Mouse (Mus musculus) cortical plate, adult 2 months (tissue): Measurements from ENCODE around the gene Methig1. TPM values are rescaled to one million over a fixed set of nuclear protein-coding genes. Genes with fewer than 3 reads are reported as not detected.

Experiments used
- H3K27ac ChIP-seq: fragments of 200-500 bp; 2 replicates; pipeline ENCODE4 v1.5.1; 2012; ENCODE audit warnings: low read length, control low read depth, inconsistent platforms; ENCODE audit not compliant: insufficient read depth
- H3K4me1 ChIP-seq: fragments of 200-500 bp; 2 replicates; pipeline ENCODE4 v1.6.1; 2011; ENCODE audit warnings: low read length; ENCODE audit not compliant: control insufficient read depth, insufficient read depth
- H3K4me3 ChIP-seq: fragments of 200-500 bp; 2 replicates; pipeline ENCODE4 v1.5.1; 2011; ENCODE audit warnings: mild to moderate bottlenecking, low read length, control low read depth; ENCODE audit not compliant: insufficient read depth
- CTCF ChIP-seq: fragments of 200-500 bp; IDR thresholded peaks from 2 replicates; pipeline ENCODE4 v1.5.1; 2011; ENCODE audit warnings: mild to moderate bottlenecking, control low read depth, low read length; ENCODE audit not compliant: insufficient read depth; ENCODE audit errors: extremely low read depth
- POLR2A ChIP-seq: fragments of 200-500 bp; IDR thresholded peaks from 2 replicates; pipeline ENCODE4 v1.6.1; 2011; ENCODE audit warnings: mild to moderate bottlenecking, low read length, control low read depth; ENCODE audit not compliant: insufficient read depth; ENCODE audit errors: extremely low read depth
- polyA plus RNA-seq: library from polyadenylated mRNA; depleted of rRNA; stranded (reverse); fragments of >200 nt; gene quantifications from 2 replicates; pipeline ENCODE4 v1.2.3, GENCODE M21; 2012; rRNA removed

Gene Methig1
- polyA plus RNA-seq, 1 experiment, result not detected

DNA sequence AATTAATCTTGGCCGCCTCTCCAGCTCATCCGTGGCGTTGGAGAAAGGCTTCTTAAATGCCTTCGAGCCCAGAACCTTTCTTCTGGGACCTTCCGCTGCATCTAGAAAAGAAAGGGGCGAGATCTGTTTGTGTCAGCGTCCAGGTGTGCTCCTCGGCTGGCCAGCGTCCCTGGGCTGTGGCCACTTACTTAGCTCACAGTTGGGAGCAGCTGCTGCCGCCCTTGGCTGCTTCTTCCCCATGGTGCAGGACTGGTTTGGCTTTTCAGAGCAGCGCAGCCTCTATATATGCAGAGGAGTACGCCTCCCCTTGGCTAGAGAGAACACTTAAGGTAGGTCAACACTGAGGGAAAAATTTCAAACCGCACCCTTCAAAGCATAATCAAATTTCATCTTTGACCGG, 71.0 kb downstream of the Methig1 start:
- no peak for TF ChIP-seq CTCF
- no peak for TF ChIP-seq POLR2A
- Histone ChIP-seq H3K4me3 (no peak overlapping the region), H3K27ac (no peak overlapping the region), H3K4me1 (peaks cover 10% of the 10 kb centered on the region)

DNA sequence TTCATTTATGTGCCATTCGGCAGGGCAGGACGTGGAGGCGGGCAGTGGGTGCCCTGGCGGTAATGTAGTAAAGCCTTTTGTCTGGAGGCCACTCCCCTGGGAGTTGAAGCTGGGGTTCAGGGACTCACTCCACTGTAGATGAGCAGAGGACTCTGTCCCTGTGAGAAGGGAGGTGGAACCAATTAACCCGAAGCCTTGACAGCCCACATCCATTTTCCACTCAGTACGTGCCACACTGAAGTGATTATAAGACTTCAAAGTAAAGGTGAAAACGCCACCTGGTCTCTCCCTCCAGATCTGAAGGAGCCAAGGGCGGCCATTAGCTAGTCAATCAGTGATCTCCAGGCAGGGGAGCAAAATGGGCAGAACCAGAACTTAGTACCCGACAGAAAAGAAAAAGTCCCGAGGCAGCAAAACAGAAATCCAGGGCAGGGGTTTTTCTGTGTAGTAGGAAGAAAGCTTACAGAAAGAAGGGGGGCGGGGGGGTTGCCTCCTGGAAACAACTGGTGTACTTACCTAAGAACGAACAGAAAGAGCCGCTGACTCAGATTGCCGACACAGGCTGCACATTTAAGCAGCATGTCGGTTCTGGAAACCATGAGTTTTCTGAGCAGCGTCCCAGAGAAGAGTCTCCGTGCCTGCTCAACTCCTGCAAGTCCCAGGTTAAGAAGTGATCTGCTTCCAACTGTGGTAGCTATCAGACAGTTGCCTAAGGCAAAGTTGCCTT, 71.6 kb downstream of the Methig1 start, which contains the start of gene Slc11a2:
Gene Slc11a2 (minus strand): TSS at position 677 of the 727 bp plus-strand sequence.
- Histone ChIP-seq H3K4me1 (peaks cover 10% of the 10 kb centered on the region), H3K27ac (no peak within 1 kb of the TSS), H3K4me3 (no peak within 1 kb of the TSS)
- TF ChIP-seq POLR2A, result no peak
- no peak for TF ChIP-seq CTCF

DNA sequence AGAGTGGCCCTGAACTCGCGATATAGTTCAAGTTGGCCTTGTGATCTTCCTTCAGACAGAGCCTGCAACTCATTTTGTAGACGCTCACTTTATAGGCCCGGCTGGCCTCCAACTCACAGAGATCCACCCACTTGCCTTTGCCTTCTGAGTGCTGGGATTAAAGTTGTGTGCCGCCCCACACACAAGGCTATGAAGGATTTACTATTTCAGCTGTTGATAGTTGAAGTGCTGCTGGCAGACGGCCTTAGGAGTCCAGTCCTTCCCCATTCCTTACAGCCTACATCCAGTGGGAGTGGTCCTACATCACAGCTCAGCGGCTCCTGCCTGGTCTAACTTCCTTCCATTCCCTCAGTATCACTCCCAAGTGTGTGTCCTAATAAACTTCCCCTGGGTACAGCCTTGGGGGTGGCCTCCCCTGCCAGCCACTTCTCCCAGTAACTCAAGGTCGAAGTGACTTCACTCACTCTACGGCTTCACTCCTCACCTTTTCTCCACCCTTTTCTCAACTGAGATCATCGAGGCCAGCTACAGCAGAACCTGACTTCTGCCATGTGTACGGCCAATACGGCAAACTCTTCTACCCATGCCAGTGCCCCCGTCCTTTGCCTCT, 75.5 kb downstream of the Methig1 start:
- H3K4me3 ChIP-seq, result no peak overlapping the region
- no peak for TF ChIP-seq POLR2A
- TF ChIP-seq CTCF, result no peak
- no peaks in the 10 kb centered on the region; the same call in 1 of the 2 replicates for H3K4me1 ChIP-seq
- H3K27ac ChIP-seq, result no peak overlapping the region

DNA sequence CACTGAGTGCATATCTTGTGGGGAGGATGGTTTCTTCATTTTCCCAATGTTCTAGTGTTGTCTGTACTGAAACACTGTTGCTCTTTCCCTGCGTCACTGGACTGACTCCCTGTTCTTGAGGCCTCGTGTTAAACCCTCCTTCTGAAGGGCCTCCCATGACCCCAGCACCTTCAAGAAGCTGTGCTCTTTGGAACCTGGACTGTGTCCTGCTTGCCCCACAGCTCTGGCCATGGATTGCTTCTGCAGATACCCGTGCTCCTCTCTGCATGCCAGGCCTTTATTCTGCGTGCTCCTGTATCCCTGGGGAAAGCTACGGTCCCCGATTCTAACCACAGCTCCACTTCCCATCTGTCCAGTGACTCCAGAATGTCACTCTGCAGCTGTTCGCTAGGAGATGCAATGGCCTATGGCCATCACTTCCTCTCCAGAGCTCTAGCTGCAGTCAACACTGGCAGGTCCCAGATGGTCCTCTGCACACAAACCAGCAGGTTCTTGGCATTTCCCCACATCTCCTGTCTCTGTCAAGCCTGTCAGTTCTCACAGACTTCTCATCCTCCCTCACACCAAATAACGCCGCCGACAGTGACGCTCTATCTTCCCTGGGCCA, 77.1 kb downstream of the Methig1 start:
- TF ChIP-seq POLR2A (no peak), CTCF (no peak)
- H3K4me1 ChIP-seq, result no peaks in the 10 kb centered on the region
- H3K27ac ChIP-seq, result no peak overlapping the region
- H3K4me3 ChIP-seq, result no peak overlapping the region

GRCm38 (mm10) chr15:100433234-100433633, 80.3 kb downstream of the Methig1 start:
- Histone ChIP-seq H3K4me3 (no peak overlapping the region), H3K4me1 (no peaks in the 10 kb centered on the region), H3K27ac (no peak overlapping the region)
- no peak for TF ChIP-seq CTCF
- TF ChIP-seq POLR2A, result no peak

Other genes starting within 250 kb of the Methig1 start
- 13.4 and 14.3 TPM in 2 replicates for gene Atf1, start 125.3 kb upstream of the Methig1 start, polyA plus RNA-seq
- gene Tmprss12, start 72.3 kb upstream of the Methig1 start, polyA plus RNA-seq, result not detected in 2 replicates
- 37.9 and 39.5 TPM in 2 replicates for gene Mettl7a1, start 49.0 kb upstream of the Methig1 start, polyA plus RNA-seq
- gene Mettl7a3, start 18.2 kb upstream of the Methig1 start, polyA plus RNA-seq, result 0.38 and 0.75 TPM in 2 replicates
- gene Mettl7a2, start 51 bp downstream of the Methig1 start, polyA plus RNA-seq, result not detected in 2 replicates
- not detected in 2 replicates for gene Higd1c, start 11.4 kb downstream of the Methig1 start, polyA plus RNA-seq
- gene Gm5475, start 69.0 kb downstream of the Methig1 start, polyA plus RNA-seq, result 0.04 TPM in 1 of 2 replicates, not detected in the other
- gene Slc11a2, start 71.9 kb downstream of the Methig1 start, polyA plus RNA-seq, result 47.8 and 51.6 TPM in 2 replicates
- gene Letmd1, start 115.9 kb downstream of the Methig1 start, polyA plus RNA-seq, result 97.9 and 101 TPM in 2 replicates
- gene Csrnp2, start 142.3 kb downstream of the Methig1 start, polyA plus RNA-seq, result 24.4 and 24.7 TPM in 2 replicates
- 20.2 and 22.6 TPM in 2 replicates for gene Tfcp2, start 198.9 kb downstream of the Methig1 start, polyA plus RNA-seq
- gene Pou6f1, start 246.8 kb downstream of the Methig1 start, polyA plus RNA-seq, result 120 and 132 TPM in 2 replicates